Mouse (Mus musculus): ENCODE measurements around the gene Tlx3. TPM values are rescaled to one million over a fixed set of nuclear protein-coding genes. Genes with fewer than 3 reads are reported as not detected.
A peak's percentile ranks its signal among the peaks of the same experiment; 100 is the strongest.

Tlx3 gene
- polyA plus RNA-seq, 1 experiment from 2014 or later = not detected

DNA sequence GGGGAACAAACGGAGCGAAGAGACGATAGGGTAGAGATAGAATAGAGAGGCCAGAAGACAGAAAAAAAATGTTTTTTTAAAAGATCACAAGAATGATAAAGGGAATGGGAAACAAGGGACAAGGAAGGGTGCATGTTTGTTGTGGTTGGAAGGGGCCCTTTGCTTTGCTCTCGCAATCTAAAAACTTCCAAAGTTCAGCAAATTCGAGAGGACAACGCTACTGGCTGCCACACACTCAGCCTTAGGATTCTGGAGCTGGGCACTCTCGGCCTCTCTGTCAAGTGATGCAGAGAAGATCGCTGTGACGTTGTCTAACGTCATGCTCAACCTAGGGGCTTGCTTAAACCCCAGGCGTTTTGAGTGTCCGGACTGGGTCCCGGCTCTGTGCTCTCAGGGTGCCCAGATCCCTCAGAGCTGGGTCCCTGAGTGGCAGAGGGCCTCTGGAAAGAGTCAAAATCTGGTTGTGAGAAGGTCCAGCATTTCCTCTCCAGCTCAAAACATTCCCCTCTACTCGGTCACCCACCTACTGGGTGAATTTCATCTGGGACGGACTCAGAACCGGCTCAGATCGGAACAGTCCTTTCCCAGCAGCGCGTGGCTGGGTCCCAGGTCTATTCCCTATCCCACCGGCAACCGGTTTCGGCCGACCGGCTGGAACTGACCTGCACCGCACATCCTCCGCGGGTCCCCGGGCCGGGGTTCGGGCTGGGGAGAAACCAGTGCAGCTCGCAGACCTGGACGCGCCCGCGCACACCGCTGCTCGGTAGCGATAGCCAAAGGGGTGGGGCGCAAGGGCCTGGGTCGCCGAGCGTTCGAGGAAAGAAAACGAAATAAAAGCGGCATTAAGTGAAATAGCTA lies 3.3 kb downstream of the Tlx3 start:
- peak; percentile 54 for DNase-seq (ENCODE audit: low spot score)
- Histone ChIP-seq H3K4me3 (ENCODE audit: low read depth, low read length) (no peak overlapping the region), H3K4me2 (peak overlapping the region; percentile 49), H3K36me3 (ENCODE audit: control insufficient read depth, insufficient read depth, low read length) (no peaks in the 10 kb centered on the region), H3K4me1 (replicated peaks; ENCODE audit: control insufficient read depth, insufficient read depth, low read length) (peaks cover 16% of the 10 kb centered on the region; the same call in 1 of the 2 replicates), H3K9ac (ENCODE audit: low read depth, low read length) (no peak overlapping the region), H3K27me3 (replicated peaks; ENCODE audit: control insufficient read depth, insufficient read depth, low read length) (peaks cover 100% of the 10 kb centered on the region), H3K9me3 (ENCODE audit: control insufficient read depth, low read length) (no peaks in the 10 kb centered on the region), H3K27ac (ENCODE audit: low read depth, low read length) (no peak overlapping the region)
- no peak for ATAC-seq (replicated peaks; ENCODE audit: low FRiP score)
- WGBS = 1% methylated on average over 45 of the region's 45 CpGs

DNA sequence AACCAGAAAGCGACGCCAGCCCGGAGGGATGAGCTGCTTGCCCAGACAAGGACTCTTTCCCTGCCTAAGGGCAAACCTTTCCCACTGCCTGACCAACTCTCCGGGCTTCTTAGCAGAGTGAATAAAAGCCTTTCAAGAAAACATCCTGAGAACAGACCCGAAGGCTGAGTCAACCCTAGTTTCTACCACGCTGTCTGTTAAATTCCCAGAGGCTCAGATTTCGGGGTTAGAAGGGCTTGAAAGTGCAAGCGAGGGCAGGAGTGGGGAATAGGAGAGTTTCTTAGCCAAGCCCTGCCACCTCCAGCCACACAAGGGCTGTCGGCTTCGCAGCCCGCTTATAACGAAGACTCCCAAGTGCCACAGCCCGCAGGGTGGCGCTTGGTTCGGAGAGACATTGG lies 4.3 kb downstream of the Tlx3 start:
- no peaks in the 10 kb centered on the region for H3K9me3 ChIP-seq (ENCODE audit: control insufficient read depth, low read length)
- H3K4me3 ChIP-seq (ENCODE audit: low read depth, low read length) = no peak overlapping the region
- H3K9ac ChIP-seq (ENCODE audit: low read depth, low read length) = no peak overlapping the region
- H3K27ac ChIP-seq (ENCODE audit: low read depth, low read length) = no peak overlapping the region
- peaks cover 16% of the 10 kb centered on the region; the same call in 1 of the 2 replicates for H3K4me1 ChIP-seq (replicated peaks; ENCODE audit: control insufficient read depth, insufficient read depth, low read length)
- DNase-seq (ENCODE audit: low spot score) (peak; percentile 46), ATAC-seq (replicated peaks; ENCODE audit: low FRiP score) (no peak)
- WGBS = 5% methylated on average over 15 of the region's 15 CpGs
- H3K27me3 ChIP-seq (replicated peaks; ENCODE audit: control insufficient read depth, insufficient read depth, low read length) = peaks cover 97% of the 10 kb centered on the region
- H3K36me3 ChIP-seq (ENCODE audit: control insufficient read depth, insufficient read depth, low read length) = no peaks in the 10 kb centered on the region
- no peak overlapping the region for H3K4me2 ChIP-seq

DNA sequence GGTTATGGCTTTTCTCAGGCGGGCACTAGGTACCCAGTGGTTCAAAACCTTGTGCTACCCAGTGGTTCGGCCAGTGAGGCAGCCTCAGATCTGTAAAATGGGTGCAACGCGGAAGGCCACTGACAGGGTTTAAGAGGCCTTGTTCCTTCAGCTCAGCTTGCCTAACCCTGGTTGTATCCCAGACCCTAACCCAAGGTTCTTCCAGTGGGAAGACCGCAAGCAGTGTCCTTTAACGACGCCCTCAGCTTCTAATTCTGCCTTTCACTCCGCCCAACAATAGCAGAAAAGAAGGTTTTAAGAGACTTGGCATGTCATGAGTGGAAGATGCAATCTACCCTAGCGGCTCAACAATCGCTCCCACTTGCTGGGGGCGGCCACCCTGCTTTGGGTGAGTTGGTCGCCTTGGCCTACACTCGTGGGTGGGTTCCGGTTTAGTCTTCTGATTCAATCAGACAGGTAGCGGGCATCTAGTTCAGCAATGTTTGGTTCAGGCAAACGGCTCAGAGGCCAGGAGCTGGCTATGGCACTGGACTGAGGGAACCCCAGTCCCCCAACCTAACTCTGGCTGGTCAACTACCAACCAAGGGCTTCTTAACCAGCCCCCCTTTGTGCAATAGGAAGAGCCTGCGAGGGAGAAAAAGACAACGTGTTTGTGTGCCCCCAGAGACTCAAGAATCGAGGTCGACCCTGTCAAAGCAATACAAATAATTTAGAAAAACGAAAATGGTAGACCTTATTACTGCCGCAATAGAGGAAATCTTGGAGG lies 4.9 kb downstream of the Tlx3 start:
- DNase-seq (ENCODE audit: low spot score) = peak; percentile 34
- Histone ChIP-seq H3K9ac (ENCODE audit: low read depth, low read length) (no peak overlapping the region), H3K4me3 (ENCODE audit: low read depth, low read length) (no peak overlapping the region), H3K9me3 (ENCODE audit: control insufficient read depth, low read length) (no peaks in the 10 kb centered on the region), H3K36me3 (ENCODE audit: control insufficient read depth, insufficient read depth, low read length) (no peaks in the 10 kb centered on the region), H3K4me2 (no peak overlapping the region), H3K27ac (ENCODE audit: low read depth, low read length) (no peak overlapping the region), H3K27me3 (replicated peaks; ENCODE audit: control insufficient read depth, insufficient read depth, low read length) (peaks cover 97% of the 10 kb centered on the region), H3K4me1 (replicated peaks; ENCODE audit: control insufficient read depth, insufficient read depth, low read length) (peaks cover 12% of the 10 kb centered on the region; the same call in 1 of the 2 replicates)
- 28% methylated on average over 22 of the region's 22 CpGs for WGBS
- ATAC-seq (replicated peaks; ENCODE audit: low FRiP score) = no peak

DNA sequence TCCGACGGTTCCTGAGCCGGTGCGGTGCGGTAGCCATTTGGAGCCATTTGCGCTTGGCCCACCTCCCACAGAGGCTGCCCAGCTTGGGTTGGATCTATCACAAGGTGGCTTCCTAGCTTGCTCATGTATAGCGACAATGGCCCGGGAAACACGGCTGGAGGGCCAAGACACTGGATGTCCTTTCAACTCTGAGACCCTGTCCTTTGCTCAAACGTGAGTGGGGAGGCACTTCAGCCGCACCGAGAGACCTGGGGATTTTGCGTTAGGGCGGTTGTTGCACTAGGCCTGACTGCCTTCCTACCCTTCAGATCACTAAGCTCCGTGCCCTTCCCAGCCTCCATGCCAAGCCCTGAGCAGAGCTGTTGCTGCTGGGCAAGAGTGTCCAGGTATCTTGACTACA lies 5.7 kb downstream of the Tlx3 start:
- 19% methylated on average over 15 of the region's 15 CpGs for WGBS
- Histone ChIP-seq H3K4me1 (replicated peaks; ENCODE audit: control insufficient read depth, insufficient read depth, low read length) (peaks cover 6% of the 10 kb centered on the region; the same call in 1 of the 2 replicates), H3K36me3 (ENCODE audit: control insufficient read depth, insufficient read depth, low read length) (no peaks in the 10 kb centered on the region), H3K9me3 (ENCODE audit: control insufficient read depth, low read length) (no peaks in the 10 kb centered on the region), H3K9ac (ENCODE audit: low read depth, low read length) (no peak overlapping the region), H3K4me2 (no peak overlapping the region), H3K27ac (ENCODE audit: low read depth, low read length) (no peak overlapping the region), H3K4me3 (ENCODE audit: low read depth, low read length) (no peak overlapping the region), H3K27me3 (replicated peaks; ENCODE audit: control insufficient read depth, insufficient read depth, low read length) (peaks cover 97% of the 10 kb centered on the region)
- DNase-seq (ENCODE audit: low spot score) = peak; percentile 39
- ATAC-seq (replicated peaks; ENCODE audit: low FRiP score) = no peak

DNA sequence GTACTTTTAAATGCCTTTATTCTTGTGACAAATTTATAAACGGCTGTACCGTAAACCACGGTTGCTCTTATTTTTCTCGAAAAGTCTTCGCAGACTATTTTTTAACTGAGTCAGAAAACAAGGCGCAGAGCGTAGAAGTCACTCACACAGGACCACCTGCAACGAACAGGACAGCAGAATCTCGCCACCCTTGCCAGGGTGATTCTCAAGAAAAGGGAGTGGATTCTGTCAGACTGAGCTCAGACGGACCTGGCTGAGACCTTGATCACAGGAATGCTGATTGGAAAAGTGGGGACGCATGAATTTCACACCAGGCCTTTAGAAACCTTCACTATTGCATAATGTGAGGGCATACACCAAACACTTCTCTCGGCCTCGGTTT lies 6.3 kb downstream of the Tlx3 start:
- no peak overlapping the region for H3K4me2 ChIP-seq
- no peaks in the 10 kb centered on the region for H3K9me3 ChIP-seq (ENCODE audit: control insufficient read depth, low read length)
- no peak overlapping the region for H3K4me3 ChIP-seq (ENCODE audit: low read depth, low read length)
- peaks cover 94% of the 10 kb centered on the region for H3K27me3 ChIP-seq (replicated peaks; ENCODE audit: control insufficient read depth, insufficient read depth, low read length)
- WGBS = 37% methylated on average over 13 of the region's 13 CpGs
- no peak for DNase-seq (ENCODE audit: low spot score)
- no peak for ATAC-seq (replicated peaks; ENCODE audit: low FRiP score)
- H3K4me1 ChIP-seq (replicated peaks; ENCODE audit: control insufficient read depth, insufficient read depth, low read length) = peaks cover 6% of the 10 kb centered on the region; the same call in 1 of the 2 replicates
- no peak overlapping the region for H3K27ac ChIP-seq (ENCODE audit: low read depth, low read length)
- no peaks in the 10 kb centered on the region for H3K36me3 ChIP-seq (ENCODE audit: control insufficient read depth, insufficient read depth, low read length)
- H3K9ac ChIP-seq (ENCODE audit: low read depth, low read length) = no peak overlapping the region

DNA sequence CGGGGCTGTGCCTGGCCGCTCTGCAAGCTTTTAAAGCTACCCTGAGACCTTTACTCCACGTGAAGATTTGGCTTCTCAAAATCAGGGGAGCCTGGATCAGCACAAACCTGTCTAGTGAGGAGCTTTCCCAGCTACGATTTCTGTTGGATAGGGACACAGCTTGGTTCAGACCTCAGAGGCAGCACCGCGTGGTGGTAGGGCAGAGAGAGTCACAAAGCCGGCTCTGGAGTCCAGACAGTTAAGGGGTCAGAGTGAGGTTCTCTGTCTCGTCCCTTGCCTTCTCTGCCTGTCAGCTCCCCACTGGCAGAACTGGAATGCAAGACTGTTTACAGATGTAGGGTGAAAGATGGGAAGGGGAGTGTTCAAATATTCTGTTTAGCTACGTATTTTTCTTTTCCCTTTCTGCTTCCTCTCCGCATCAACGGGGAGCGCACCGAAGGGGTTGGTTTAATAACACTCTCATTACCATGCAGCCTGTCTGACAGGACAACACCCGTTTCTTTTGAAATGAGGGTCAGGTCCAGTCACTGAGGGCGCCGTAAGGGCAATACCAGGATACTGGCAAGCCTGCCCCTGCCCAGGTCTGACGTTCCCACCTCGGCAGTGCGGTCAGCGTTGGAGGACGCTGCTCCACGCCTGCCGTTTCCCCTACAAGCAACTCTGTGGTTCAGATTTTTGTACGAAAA lies 6.8 kb downstream of the Tlx3 start:
- ATAC-seq (replicated peaks; ENCODE audit: low FRiP score) (no peak), DNase-seq (ENCODE audit: low spot score) (peak; percentile 51)
- no peak overlapping the region for H3K4me2 ChIP-seq

DNA sequence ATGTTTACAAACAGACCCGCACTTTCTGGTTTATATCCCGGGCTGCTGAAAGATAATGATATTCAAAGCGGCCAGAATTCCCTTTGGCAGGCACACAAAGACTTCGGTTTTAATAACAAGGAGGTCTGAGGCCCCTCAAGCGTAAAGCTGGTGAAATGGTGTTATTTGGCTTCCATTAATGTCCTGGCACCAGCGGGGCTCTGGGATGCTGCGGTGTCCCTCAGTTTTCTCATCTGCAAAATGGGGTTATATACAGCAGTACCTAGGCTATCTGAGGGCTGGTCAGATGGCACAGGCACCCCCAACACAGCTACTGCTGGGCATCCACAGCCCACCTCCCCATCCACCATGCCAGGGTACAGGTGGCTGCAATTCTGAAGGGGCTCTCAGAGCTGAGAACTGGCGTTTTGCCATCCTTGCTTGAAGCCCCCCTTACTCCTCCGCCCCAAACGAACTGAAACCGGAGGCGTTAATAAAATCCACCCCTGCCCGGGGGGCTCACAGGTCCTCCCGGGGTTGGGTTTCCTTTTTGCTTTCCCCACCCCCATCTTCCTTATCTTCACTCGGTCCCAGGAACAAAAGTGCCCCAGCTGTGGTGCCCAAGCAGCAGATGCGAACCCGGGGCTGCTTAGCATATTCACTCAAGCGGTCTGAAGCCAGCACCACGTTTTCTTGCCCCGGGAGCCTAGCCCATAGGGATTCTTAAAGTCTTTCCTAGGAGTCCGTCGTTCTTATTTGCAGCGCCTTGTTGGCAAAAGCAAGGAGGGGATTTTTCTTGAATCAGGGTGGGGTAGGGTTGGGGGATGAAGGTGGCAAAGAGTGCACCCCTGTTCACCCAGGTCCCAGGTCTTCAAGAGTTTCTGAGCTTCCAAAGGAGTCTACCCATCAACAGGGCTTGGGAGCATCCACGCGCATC lies 7.6 kb downstream of the Tlx3 start:
- no peak overlapping the region for H3K9ac ChIP-seq (ENCODE audit: low read depth, low read length)
- WGBS = 6% methylated on average over 25 of the region's 25 CpGs
- peaks cover 92% of the 10 kb centered on the region for H3K27me3 ChIP-seq (replicated peaks; ENCODE audit: control insufficient read depth, insufficient read depth, low read length)
- DNase-seq (ENCODE audit: low spot score) (peak; percentile 37), ATAC-seq (replicated peaks; ENCODE audit: low FRiP score) (no peak)
- peaks cover 3% of the 10 kb centered on the region; the same call in 1 of the 2 replicates for H3K4me1 ChIP-seq (replicated peaks; ENCODE audit: control insufficient read depth, insufficient read depth, low read length)
- no peaks in the 10 kb centered on the region for H3K9me3 ChIP-seq (ENCODE audit: control insufficient read depth, low read length)
- no peak overlapping the region for H3K4me3 ChIP-seq (ENCODE audit: low read depth, low read length)
- no peak overlapping the region for H3K27ac ChIP-seq (ENCODE audit: low read depth, low read length)
- no peaks in the 10 kb centered on the region for H3K36me3 ChIP-seq (ENCODE audit: control insufficient read depth, insufficient read depth, low read length)
- H3K4me2 ChIP-seq = no peak overlapping the region

More for the DNA sequence above, 6.8 kb downstream of the Tlx3 start:
- Histone ChIP-seq H3K4me1 (replicated peaks; ENCODE audit: control insufficient read depth, insufficient read depth, low read length) (peaks cover 6% of the 10 kb centered on the region; the same call in 1 of the 2 replicates), H3K27me3 (replicated peaks; ENCODE audit: control insufficient read depth, insufficient read depth, low read length) (peaks cover 93% of the 10 kb centered on the region), H3K27ac (ENCODE audit: low read depth, low read length) (no peak overlapping the region), H3K36me3 (ENCODE audit: control insufficient read depth, insufficient read depth, low read length) (no peaks in the 10 kb centered on the region), H3K9ac (ENCODE audit: low read depth, low read length) (no peak overlapping the region), H3K9me3 (ENCODE audit: control insufficient read depth, low read length) (no peaks in the 10 kb centered on the region), H3K4me3 (ENCODE audit: low read depth, low read length) (no peak overlapping the region)
- 14% methylated on average over 24 of the region's 24 CpGs for WGBS

DNA sequence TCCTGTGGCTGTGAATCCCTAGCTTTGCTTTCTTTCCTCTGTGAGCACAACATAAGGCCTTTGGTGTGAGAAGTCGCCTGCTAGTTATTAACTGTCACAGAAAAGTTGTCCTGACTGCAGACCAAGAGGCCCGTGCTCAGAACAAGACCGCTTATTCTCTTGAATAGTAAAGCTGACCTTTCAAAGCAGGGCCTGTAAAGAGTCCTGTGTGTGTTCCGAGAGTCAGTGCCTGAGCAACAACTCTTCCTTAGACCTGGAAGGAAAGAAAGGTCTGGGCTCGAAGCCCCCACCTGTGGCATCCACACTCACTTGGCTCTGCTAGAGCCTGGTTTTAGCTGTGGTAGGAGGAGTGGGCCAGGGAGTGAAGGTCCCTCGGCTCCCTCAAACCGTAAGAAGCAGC lies 8.3 kb downstream of the Tlx3 start:
- ATAC-seq (replicated peaks; ENCODE audit: low FRiP score) = no peak
- DNase-seq (ENCODE audit: low spot score) = no peak
- no peak overlapping the region for H3K4me3 ChIP-seq (ENCODE audit: low read depth, low read length)

More for the DNA sequence above, 8.3 kb downstream of the Tlx3 start:
- no peaks in the 10 kb centered on the region for H3K36me3 ChIP-seq (ENCODE audit: control insufficient read depth, insufficient read depth, low read length)
- WGBS = 29% methylated on average over 7 of the region's 7 CpGs
- no peak overlapping the region for H3K27ac ChIP-seq (ENCODE audit: low read depth, low read length)
- no peaks in the 10 kb centered on the region for H3K9me3 ChIP-seq (ENCODE audit: control insufficient read depth, low read length)
- peaks cover 91% of the 10 kb centered on the region for H3K27me3 ChIP-seq (replicated peaks; ENCODE audit: control insufficient read depth, insufficient read depth, low read length)
- no peak overlapping the region for H3K9ac ChIP-seq (ENCODE audit: low read depth, low read length)
- no peaks in the 10 kb centered on the region for H3K4me1 ChIP-seq (replicated peaks; ENCODE audit: control insufficient read depth, insufficient read depth, low read length)
- no peak overlapping the region for H3K4me2 ChIP-seq
